Mouse (Mus musculus): Measurements from ENCODE around the gene Hsf5. TPM values are rescaled to one million over a fixed set of nuclear protein-coding genes. Genes with fewer than 3 reads are reported as not detected.

The Hsf5 gene
- polyA plus RNA-seq, 1 experiment from 2014 or later, result 0.42 TPM

DNA sequence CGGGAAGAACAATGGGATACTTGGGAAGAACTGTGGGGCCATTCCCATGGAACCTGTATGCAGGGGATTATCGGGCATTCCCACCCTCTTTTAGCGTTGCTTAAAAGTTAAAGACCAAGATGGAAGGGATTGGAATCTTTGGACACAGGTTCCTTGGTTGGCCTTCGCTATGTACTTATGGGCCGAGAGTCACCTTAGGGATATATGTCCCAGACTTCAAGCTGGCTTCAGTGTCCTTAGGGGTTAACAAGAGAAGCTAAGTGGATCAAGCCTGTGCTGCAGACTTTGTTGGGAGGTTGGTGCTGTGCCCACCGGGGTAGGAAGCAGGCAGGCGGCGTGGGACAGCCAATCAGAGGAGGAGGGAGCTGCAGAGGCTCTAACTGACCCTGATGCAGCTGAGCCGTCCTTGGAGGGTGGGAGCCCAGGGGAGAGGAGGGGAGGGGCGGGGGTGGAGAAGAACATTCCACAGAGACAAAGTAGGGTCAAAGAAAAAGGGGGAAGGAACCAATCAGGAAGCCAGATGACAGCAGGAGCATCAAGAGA is 36.4 kb upstream of the Hsf5 start:
- WGBS, result 58% methylated on average over 9 of the region's 10 CpGs

DNA sequence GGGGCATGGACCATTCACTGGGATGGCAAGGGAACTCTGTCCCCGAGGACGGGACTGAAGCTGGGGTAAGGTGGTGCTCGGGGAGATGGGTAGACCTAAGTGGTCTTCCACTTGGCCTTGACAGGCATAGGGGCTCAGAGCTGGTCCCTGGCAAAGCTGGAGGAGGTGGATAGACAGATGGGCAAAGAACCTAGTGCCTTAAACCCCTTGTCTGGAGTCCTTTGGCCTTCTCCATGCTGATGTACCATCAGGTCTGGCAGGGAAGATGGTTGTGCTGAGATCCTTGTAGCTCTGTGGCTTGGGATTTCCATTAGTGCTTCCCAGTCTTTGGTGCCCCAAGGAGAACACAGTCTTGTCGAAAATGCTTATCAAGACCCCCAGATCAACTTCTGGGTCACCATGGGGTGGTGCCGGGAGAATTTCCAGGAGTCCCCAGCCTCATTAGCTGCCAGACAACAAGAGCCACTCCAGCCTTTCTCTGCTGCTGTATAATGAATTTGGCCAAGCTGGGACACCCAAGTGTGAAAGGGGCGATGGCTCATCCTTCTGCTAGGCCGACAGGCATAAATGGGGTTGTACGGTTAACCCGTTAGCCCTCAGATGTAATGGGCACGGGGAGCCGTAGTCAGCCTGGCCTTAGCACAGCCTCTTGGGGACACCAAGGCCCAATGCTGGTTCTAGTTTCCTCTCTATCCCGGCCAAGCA is 35.7 kb upstream of the Hsf5 start:
- ATAC-seq (ENCODE audit: low FRiP score, low read depth), result no peak
- 88% methylated on average over 12 of the region's 12 CpGs for WGBS
- no peaks in the 10 kb centered on the region for H3K9me3 ChIP-seq
- H3K4me3 ChIP-seq, result no peak overlapping the region
- no peak overlapping the region for H3K9ac ChIP-seq
- H3K4me1 ChIP-seq, result peaks cover 20% of the 10 kb centered on the region
- no peak overlapping the region for H3K4me2 ChIP-seq (replicated peaks)
- H3K27ac ChIP-seq, result no peak overlapping the region
- no peaks in the 10 kb centered on the region for H3K36me3 ChIP-seq
- H3K27me3 ChIP-seq, result peaks cover 13% of the 10 kb centered on the region

More for the DNA sequence above, 36.4 kb upstream of the Hsf5 start:
- Histone ChIP-seq H3K27ac (no peak overlapping the region), H3K36me3 (no peaks in the 10 kb centered on the region), H3K27me3 (peaks cover 13% of the 10 kb centered on the region), H3K9ac (no peak overlapping the region), H3K4me1 (peaks cover 20% of the 10 kb centered on the region), H3K4me3 (no peak overlapping the region), H3K9me3 (no peaks in the 10 kb centered on the region), H3K4me2 (replicated peaks) (no peak overlapping the region)
- no peak for ATAC-seq (ENCODE audit: low FRiP score, low read depth)

DNA sequence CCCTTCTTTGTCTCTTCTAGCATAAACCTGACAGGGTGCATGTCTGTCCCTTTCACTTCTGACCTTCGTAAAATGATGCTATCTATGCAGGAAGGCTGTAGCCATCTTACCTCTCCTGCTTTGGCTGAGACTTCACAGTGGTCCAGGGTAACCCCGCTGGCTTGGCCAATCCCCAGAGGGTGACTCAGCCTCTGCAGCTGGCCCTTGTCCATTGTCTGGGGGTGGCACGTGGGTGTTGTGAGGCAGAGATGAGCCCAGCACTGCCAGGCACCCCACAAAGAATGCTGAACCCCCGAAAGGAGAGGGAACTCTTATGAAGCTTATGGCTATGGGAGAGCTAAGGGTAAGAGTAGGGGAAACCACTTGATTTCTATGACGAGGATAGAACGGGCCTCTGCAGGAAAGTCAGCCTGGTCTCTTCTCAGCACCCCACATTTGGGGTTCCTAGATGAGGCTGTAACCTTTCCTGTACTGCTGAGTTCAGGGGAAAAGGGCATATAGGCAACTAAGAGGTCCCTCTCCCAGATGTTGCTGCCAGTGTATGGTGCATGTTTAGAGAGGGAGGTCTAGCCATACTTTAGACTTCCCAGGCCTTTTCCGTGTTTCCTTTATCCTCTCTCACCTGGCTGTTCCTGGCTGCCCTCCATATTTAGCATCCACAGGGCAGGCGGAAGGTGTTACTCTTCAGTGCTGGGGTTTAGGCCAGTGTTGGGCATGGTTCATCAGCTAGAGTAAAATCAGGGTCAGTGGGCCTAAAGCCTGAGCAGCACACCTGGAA is 34.8 kb upstream of the Hsf5 start:
- no peak for ATAC-seq (ENCODE audit: low FRiP score, low read depth)
- H3K4me2 ChIP-seq (replicated peaks), result no peak overlapping the region
- H3K9ac ChIP-seq, result no peak overlapping the region
- 79% methylated on average over 8 of the region's 8 CpGs for WGBS
- H3K4me3 ChIP-seq, result no peak overlapping the region
- H3K27ac ChIP-seq, result no peak overlapping the region
- no peaks in the 10 kb centered on the region for H3K36me3 ChIP-seq
- H3K4me1 ChIP-seq, result peaks cover 20% of the 10 kb centered on the region
- peaks cover 11% of the 10 kb centered on the region for H3K27me3 ChIP-seq
- no peaks in the 10 kb centered on the region for H3K9me3 ChIP-seq

DNA sequence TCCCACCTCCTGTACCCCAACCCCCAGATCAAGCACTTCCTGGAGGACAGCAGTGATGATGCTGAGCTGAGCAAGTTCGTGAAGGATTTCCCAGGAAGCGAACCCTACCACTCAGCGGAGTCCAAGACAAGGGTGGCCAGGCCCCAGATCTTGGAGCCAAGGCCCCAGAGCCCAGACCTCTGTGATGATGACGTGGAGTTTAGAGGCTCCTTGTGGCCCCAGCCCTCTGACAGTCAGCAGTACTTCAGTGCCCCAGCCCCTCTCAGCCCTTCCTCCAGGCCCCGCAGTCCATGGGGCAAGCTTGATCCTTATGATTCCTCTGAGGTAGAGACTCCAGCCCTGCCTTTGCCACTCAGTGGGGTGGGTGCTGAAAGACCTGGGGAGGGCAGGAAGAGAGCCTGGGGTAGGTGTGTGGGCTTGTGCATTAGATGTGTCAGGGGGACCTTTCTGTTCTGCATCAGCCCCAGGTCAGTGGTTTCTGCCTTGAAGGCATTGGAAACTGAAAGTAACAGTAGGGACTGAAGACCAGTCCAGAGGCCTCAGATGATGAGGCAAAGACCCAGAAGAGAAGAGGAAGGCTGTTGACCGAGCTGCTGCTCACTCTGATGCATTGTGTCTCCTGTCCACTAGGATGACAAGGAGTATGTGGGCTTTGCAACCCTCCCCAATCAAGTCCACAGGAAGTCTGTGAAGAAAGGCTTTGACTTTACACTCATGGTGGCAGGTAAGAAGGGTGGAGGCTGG is 33.5 kb upstream of the Hsf5 start:
- H3K9ac ChIP-seq, result no peak overlapping the region
- ATAC-seq (ENCODE audit: low FRiP score, low read depth), result no peak
- H3K27me3 ChIP-seq, result peaks cover 6% of the 10 kb centered on the region; the same call in 1 of the 2 replicates
- peaks cover 10% of the 10 kb centered on the region; the same call in 1 of the 2 replicates for H3K4me1 ChIP-seq
- H3K9me3 ChIP-seq, result no peaks in the 10 kb centered on the region
- no peaks in the 10 kb centered on the region for H3K36me3 ChIP-seq
- 80% methylated on average over 6 of the region's 6 CpGs for whole genome bisulfite sequencing
- no peak overlapping the region for H3K27ac ChIP-seq
- no peak overlapping the region for H3K4me2 ChIP-seq (replicated peaks)
- H3K4me3 ChIP-seq, result no peak overlapping the region

DNA sequence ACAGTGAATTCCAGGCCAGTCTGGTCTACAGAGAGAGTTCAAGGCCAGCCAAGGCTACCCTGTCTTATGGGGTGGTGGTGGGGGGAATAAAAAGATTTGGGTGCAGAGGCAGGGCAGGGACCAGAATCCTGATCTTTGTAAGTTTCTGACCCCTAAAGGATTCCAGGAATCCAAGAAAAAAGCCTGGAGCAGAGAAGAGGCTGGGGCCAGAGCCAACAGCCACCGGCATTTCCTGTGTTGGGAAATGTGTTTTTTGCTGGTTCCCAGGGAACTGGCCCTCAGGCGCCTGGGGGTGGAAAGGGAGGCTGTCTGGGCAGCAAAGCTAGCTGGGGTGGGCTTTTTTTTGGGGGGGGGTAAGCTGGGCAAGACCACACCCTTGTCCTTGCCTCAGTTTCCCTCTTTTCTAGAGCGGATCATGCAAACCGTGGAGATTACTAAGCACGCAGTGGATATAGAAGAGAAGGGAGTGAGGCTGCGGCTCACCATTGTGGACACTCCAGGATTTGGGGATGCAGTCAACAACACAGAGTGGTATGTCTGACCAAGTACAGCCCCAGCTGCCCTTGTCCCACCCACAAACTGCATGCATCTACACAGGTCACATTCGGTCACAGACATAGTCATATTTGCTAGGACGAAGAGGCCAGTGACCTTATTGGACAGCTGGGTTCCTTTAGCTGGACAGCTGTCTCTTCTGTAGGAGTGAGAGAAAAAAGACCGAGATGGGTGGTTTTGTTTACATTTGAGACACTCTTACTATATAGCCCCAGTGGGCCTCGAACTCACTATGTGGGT is 32.1 kb upstream of the Hsf5 start:
- no peak for ATAC-seq (ENCODE audit: low FRiP score, low read depth)

DNA sequence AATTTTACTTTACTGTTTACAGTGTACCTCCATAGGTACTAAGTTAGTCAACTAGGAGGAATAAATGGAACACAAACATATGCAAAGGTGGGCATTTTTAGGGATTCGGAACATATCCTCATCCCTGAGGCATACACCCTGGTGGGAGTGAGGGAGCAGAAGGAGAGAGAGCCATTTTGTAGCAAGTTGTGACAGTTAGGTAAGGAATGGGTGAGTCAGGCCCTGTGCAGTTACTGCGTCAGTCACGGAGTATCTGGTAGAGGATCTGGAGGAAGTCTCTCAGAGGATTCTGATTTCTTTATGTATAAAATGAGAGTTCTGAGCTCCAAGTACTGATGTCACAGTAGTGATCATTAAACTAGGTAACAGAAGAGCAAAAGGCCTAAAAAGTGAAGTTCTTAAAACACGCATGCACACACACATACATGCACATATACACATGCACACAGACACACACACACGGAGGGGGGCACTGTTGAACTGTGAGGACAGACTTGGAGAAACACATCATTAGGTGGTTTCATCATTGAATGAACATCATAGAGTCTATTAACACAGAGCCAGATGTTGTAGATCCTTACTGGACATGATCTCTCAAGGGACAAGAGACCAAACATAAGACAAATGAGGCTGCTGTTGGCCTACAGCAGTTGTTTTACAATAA is 29.6 kb upstream of the Hsf5 start:
- H3K27ac ChIP-seq, result no peak overlapping the region
- H3K9ac ChIP-seq, result no peak overlapping the region
- H3K4me1 ChIP-seq, result peaks cover 22% of the 10 kb centered on the region
- H3K36me3 ChIP-seq, result no peaks in the 10 kb centered on the region
- ATAC-seq (ENCODE audit: low FRiP score, low read depth), result no peak
- no peak overlapping the region for H3K4me3 ChIP-seq
- H3K9me3 ChIP-seq, result no peaks in the 10 kb centered on the region
- WGBS, result 86% methylated on average over 5 of the region's 5 CpGs
- H3K27me3 ChIP-seq, result no peaks in the 10 kb centered on the region
- no peak overlapping the region for H3K4me2 ChIP-seq (replicated peaks)

More for the DNA sequence above, 32.1 kb upstream of the Hsf5 start:
- peaks cover 11% of the 10 kb centered on the region for H3K4me1 ChIP-seq
- H3K36me3 ChIP-seq, result no peaks in the 10 kb centered on the region
- peaks cover 3% of the 10 kb centered on the region; the same call in 1 of the 2 replicates for H3K27me3 ChIP-seq
- H3K9me3 ChIP-seq, result no peaks in the 10 kb centered on the region
- no peak overlapping the region for H3K4me3 ChIP-seq
- no peak overlapping the region for H3K27ac ChIP-seq
- H3K4me2 ChIP-seq (replicated peaks), result no peak overlapping the region
- WGBS, result 87% methylated on average over 10 of the region's 10 CpGs
- no peak overlapping the region for H3K9ac ChIP-seq

DNA sequence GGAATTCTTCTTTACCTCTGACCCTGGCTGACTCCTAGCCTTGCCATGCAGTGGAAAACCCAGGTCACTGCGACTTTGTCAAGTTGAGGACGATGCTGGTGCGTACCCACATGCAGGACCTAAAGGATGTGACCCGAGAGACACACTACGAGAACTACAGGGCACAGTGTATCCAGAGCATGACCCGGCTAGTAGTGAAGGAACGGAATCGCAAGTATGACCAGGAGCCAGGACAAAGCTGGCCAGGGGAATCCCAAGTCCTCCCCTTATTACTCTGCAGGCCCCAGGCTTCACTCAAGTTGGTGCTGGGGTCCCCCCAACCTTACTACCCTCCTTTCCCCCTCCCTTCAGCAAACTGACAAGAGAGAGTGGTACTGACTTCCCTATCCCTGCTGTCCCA is 27.4 kb upstream of the Hsf5 start:
- Histone ChIP-seq H3K27ac (no peak overlapping the region), H3K27me3 (no peaks in the 10 kb centered on the region), H3K4me2 (replicated peaks) (peak overlapping the region; percentile 88), H3K4me3 (no peak overlapping the region; the same call in 1 of the 2 replicates), H3K4me1 (peaks cover 40% of the 10 kb centered on the region), H3K9ac (peak overlapping the region; percentile 88; the same call in 1 of the 2 replicates), H3K36me3 (peaks cover 7% of the 10 kb centered on the region; the same call in 1 of the 2 replicates), H3K9me3 (no peaks in the 10 kb centered on the region)
- WGBS, result 91% methylated on average over 8 of the region's 8 CpGs
- no peak for ATAC-seq (ENCODE audit: low FRiP score, low read depth)

DNA sequence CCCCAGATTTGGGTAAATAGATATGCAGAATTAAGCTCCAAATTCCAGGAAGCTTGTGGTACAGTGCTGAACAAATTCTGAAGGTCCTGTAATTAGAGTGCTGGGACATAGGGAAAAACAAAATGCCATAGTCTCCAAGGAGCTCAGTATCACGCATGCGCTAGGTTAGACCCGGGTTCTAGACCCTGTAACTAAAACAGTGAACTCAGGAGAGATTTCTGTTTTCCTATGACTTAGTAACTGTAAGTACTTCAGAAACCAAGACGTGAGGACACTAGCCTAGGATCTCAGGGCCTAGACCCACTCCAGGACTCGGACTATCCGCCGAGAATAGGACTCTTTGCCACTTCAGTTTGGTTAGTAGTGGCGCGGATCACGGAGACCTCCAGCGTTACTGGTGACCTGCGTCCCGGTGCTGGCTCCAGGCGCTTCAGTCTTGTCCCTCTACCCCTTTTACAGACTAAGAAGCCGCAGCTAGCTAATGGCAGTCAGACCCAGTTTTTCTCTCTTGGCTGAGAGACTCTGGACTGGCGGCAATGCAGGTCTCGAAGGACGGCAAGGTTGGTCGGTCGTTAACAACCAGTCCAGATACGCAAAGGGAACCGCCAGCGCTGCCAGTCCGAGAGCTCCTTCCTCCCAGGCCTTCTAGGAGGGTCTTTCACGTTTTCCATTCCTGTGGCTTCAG is 26.0 kb upstream of the Hsf5 start:
- no peak for ATAC-seq (ENCODE audit: low FRiP score, low read depth)

DNA sequence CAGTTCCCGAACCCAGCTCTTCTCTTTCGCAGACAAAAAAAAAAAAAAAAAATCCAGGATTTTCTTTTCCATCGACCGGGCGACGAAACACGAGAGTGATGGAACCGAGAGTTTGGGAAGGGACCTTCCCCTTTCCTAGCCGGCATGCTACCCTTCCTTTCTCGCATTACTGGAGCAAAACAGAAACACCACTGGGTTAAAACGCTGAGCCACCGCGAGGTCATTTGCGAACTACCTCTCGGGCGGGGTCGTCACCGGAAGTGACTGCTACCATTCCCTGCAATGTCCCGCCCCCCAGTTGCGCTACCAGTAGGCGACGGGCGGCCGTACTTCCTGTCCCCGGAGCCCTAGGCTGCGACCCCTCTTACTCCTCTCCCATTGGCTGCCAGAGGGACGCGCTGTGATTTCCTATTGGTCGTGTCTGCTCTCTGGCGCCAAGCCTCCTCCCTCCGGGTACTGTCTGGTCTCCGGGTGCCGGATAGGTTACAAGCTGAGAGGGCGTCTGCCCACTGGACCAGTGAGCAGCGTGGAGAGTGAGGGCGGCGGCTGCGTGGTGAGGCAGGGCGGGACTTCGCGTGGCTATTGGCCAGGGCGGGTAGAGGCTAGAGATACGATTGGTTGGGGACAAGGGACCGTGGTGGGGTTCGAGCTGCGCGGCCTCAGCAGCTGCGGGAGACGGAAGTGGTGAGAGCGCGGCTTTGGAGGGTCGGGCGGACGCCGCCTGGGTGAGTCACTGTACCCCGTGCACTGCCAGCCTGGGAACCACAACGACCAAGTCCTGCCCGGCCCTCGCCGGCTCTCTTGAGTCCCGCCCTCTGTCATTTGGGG is 25.2 kb upstream of the Hsf5 start, which contains the start of gene Mtmr4:
Mtmr4 (plus strand) TSS at position 637 of the 828 bp plus-strand sequence.
- WGBS, result under 1% methylated on average over 61 of the region's 61 CpGs
- Histone ChIP-seq H3K27ac (peak within 1 kb of the TSS; percentile 90), H3K36me3 (peaks cover 7% of the 10 kb centered on the region; the same call in 1 of the 2 replicates), H3K27me3 (no peaks in the 10 kb centered on the region), H3K4me3 (peak within 1 kb of the TSS; percentile 80), H3K9me3 (no peaks in the 10 kb centered on the region), H3K4me1 (peaks cover 54% of the 10 kb centered on the region), H3K4me2 (replicated peaks) (peak within 1 kb of the TSS; percentile 88), H3K9ac (peak within 1 kb of the TSS; percentile 88)
- ATAC-seq (ENCODE audit: low FRiP score, low read depth), result peak; percentile 98

More for the DNA sequence above, 26.0 kb upstream of the Hsf5 start:
- peaks cover 7% of the 10 kb centered on the region; the same call in 1 of the 2 replicates for H3K36me3 ChIP-seq
- H3K4me3 ChIP-seq, result peak overlapping the region; percentile 80
- peaks cover 46% of the 10 kb centered on the region for H3K4me1 ChIP-seq
- H3K9me3 ChIP-seq, result no peaks in the 10 kb centered on the region
- 2% methylated on average over 25 of the region's 25 CpGs for WGBS
- peak overlapping the region; percentile 88 for H3K9ac ChIP-seq
- peak overlapping the region; percentile 90 for H3K27ac ChIP-seq
- H3K4me2 ChIP-seq (replicated peaks), result peak overlapping the region; percentile 88
- no peaks in the 10 kb centered on the region for H3K27me3 ChIP-seq

DNA sequence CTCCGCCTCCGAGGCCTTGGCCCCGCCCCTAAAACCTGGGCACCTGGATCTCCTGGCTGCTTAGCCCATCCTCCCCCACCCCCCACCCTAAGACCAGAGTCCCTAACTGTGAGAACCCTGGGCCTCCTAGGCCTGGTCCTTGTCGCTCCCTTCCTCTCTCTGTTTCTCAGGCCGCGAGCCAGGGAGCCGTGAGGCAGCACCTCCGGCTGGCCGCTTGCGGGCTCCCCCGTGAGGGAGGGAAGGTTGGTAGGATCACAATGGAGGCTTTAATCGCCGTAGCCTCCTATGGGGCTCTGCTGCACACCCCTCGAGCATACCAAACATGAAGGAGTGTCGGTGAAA is 24.6 kb upstream of the Hsf5 start:
- Histone ChIP-seq H3K9ac (peak overlapping the region; percentile 85), H3K27me3 (no peaks in the 10 kb centered on the region), H3K4me3 (peak overlapping the region; percentile 80), H3K36me3 (peaks cover 12% of the 10 kb centered on the region), H3K9me3 (no peaks in the 10 kb centered on the region), H3K27ac (peak overlapping the region; percentile 89), H3K4me1 (peaks cover 60% of the 10 kb centered on the region), H3K4me2 (replicated peaks) (peak overlapping the region; percentile 88)
- 0% methylated on average over 15 of the region's 15 CpGs for WGBS
- no peak for ATAC-seq (ENCODE audit: low FRiP score, low read depth)

Data from limb, embryonic 13.5 days (tissue).